Mouse (Mus musculus) embryo, embryonic 10.5 days (tissue): ENCODE measurements around the gene Galntl6.

Experiments
- DNase-seq: peaks from one replicate; pipeline ENCODE4 v3.0.0-alpha.2; 2015; ENCODE audit warnings: low spot score

Galntl6 gene

GRCm38 (mm10) chr8:58258577-58259315 is 653.7 kb downstream of the Galntl6 start:
- DNase-seq: no peak

- no peak for DNase-seq
Measured at GRCm38 (mm10) chr8:58253620-58254019, 658.8 kb downstream of the Galntl6 start.

GRCm38 (mm10) chr8:58244830-58245229 is 667.6 kb downstream of the Galntl6 start:
- no peak for DNase-seq

GRCm38 (mm10) chr8:58234220-58234619 is 678.2 kb downstream of the Galntl6 start:
- DNase-seq: peak; percentile 38

- DNase-seq: no peak
Measured at GRCm38 (mm10) chr8:58228725-58229124, 683.7 kb downstream of the Galntl6 start.

- no peak for DNase-seq
Measured at GRCm38 (mm10) chr8:58217885-58218284, 694.6 kb downstream of the Galntl6 start.

- DNase-seq: no peak
Measured at GRCm38 (mm10) chr8:58189694-58190093, 722.7 kb downstream of the Galntl6 start.

GRCm38 (mm10) chr8:58146961-58147360 is 765.5 kb downstream of the Galntl6 start:
- peak; percentile 61 for DNase-seq

- no peak for DNase-seq
Measured at GRCm38 (mm10) chr8:58086733-58087132, 825.7 kb downstream of the Galntl6 start.

- DNase-seq: no peak
Measured at GRCm38 (mm10) chr8:58084931-58085330, 827.5 kb downstream of the Galntl6 start.

GRCm38 (mm10) chr8:58081715-58082114 is 830.7 kb downstream of the Galntl6 start:
- no peak for DNase-seq

GRCm38 (mm10) chr8:58074611-58075010 is 837.8 kb downstream of the Galntl6 start:
- DNase-seq: no peak

GRCm38 (mm10) chr8:58073733-58074132 is 838.7 kb downstream of the Galntl6 start:
- no peak for DNase-seq

- DNase-seq: no peak
Measured at GRCm38 (mm10) chr8:58032271-58032670, 880.2 kb downstream of the Galntl6 start.

GRCm38 (mm10) chr8:58025558-58025957 is 886.9 kb downstream of the Galntl6 start:
- no peak for DNase-seq

GRCm38 (mm10) chr8:58025094-58025493 is 887.3 kb downstream of the Galntl6 start:
- no peak for DNase-seq

- no peak for DNase-seq
Measured at GRCm38 (mm10) chr8:58023426-58024176, 888.8 kb downstream of the Galntl6 start.

- DNase-seq: no peak
Measured at GRCm38 (mm10) chr8:57989428-57990171, 922.8 kb downstream of the Galntl6 start.

- no peak for DNase-seq
Measured at GRCm38 (mm10) chr8:57977372-57977771, 935.1 kb downstream of the Galntl6 start.

- no peak for DNase-seq
Measured at GRCm38 (mm10) chr8:57974093-57974492, 938.3 kb downstream of the Galntl6 start.

GRCm38 (mm10) chr8:57972832-57973231 is 939.6 kb downstream of the Galntl6 start:
- DNase-seq: no peak

GRCm38 (mm10) chr8:57966676-57967075 is 945.8 kb downstream of the Galntl6 start:
- DNase-seq: peak; percentile 67

GRCm38 (mm10) chr8:57965508-57965907 is 946.9 kb downstream of the Galntl6 start:
- DNase-seq: no peak
